Mouse (Mus musculus) regulatory T cell (primary cell): Measurements from ENCODE around the gene 4930432M17Rik.

Source experiments
- in situ Hi-C: fragments of 300-600 bp; cut with MboI, MseI; formaldehyde crosslinking; loops from one replicate; pipeline ENCODE4 v1.15.1; 2025; ENCODE audit warnings: high pct_unique_total_duplicates

The 4930432M17Rik gene

GRCm38 (mm10) chr3:121670462-121670861, at the start of gene 4930432M17Rik:
4930432M17Rik (plus strand) TSS chr3:121670762.
- in situ Hi-C loops = loop anchor here (25.0 kb wide), 1 partner anchor 1617 kb away; no protein-coding TSS in a partner anchor

- in situ Hi-C loops = no loop called here
These were observed 44.9 kb upstream of the 4930432M17Rik start for GRCm38 (mm10) chr3:121625662-121626061.

- in situ Hi-C loops = no loop called here
These were observed 44.3 kb upstream of the 4930432M17Rik start for GRCm38 (mm10) chr3:121626273-121626672.

GRCm38 (mm10) chr3:121628245-121628644, 42.3 kb upstream of the 4930432M17Rik start:
- in situ Hi-C loops = no loop called here

DNA sequence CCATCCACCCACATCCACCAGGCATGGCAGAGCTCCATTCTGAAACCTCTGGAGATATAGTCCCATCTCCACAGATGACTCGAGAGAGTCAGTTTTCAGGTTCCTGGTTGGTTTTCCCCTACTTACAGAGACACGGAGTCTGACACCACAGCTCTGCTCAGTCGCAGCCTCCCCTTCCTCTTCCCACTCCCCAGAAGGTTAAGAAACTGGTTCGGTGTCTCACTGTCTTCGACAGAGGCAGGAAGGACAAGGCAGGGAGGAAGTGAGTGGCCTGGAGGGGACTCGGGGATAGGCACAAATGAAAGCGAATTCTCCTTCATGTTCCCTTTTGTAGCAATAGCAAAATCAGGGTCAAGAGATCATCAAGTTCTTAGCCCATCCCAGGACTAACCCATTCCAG, 39.9 kb upstream of the 4930432M17Rik start:
- in situ Hi-C loops = no loop called here

- in situ Hi-C loops = no loop called here
These were observed 35.6 kb upstream of the 4930432M17Rik start for GRCm38 (mm10) chr3:121634963-121635362.

- in situ Hi-C loops = no loop called here
These were observed 35.1 kb upstream of the 4930432M17Rik start for GRCm38 (mm10) chr3:121635505-121635904.

GRCm38 (mm10) chr3:121636315-121636714, 34.2 kb upstream of the 4930432M17Rik start:
- in situ Hi-C loops = no loop called here

- in situ Hi-C loops = no loop called here
These were observed 33.8 kb upstream of the 4930432M17Rik start for GRCm38 (mm10) chr3:121636748-121637147.

- in situ Hi-C loops = no loop called here
These were observed 32.8 kb upstream of the 4930432M17Rik start for GRCm38 (mm10) chr3:121637792-121638191.

DNA sequence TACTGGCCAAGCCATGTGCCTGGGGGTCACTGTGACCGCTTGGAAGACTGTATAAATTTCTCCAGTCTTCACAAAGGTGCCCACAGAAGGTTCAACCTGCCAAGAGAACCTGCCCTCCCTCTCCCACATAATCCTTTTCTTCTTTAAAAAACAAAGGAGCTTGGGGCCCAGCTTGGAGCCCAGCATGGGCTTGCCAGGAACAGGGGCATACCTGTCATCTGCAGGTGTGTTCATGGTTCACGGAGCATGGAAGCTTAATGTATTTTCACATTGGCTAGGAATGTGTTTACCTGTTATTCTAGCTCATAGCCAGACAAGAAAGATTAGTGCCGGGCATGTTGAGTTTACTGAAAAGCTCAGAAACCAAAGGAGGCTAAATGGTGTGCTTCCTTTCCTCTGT, 32.3 kb upstream of the 4930432M17Rik start:
- in situ Hi-C loops = no loop called here

GRCm38 (mm10) chr3:121640611-121641010, 30.0 kb upstream of the 4930432M17Rik start:
- in situ Hi-C loops = no loop called here

- in situ Hi-C loops = no loop called here
These were observed 27.3 kb upstream of the 4930432M17Rik start for GRCm38 (mm10) chr3:121643236-121643635.

DNA sequence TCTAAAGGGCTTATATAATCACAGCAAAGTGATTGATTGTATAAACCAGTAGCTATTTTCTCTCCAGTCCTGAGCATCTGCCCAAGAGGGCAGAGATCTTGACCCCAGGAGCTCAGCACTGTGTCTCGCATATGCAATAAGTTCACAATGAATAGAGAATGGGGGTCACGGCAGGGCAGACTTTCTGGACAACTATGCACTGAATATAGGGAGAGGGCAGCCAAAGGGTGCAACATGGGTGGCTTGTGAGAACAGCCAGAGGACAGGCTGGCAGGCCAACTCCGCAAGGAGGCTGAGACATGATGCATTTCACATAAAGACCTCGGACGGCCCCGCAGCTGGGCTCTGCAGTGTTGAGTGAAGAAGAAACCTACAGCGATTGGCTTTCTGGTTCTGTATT, 25.1 kb upstream of the 4930432M17Rik start:
- in situ Hi-C loops = no loop called here

DNA sequence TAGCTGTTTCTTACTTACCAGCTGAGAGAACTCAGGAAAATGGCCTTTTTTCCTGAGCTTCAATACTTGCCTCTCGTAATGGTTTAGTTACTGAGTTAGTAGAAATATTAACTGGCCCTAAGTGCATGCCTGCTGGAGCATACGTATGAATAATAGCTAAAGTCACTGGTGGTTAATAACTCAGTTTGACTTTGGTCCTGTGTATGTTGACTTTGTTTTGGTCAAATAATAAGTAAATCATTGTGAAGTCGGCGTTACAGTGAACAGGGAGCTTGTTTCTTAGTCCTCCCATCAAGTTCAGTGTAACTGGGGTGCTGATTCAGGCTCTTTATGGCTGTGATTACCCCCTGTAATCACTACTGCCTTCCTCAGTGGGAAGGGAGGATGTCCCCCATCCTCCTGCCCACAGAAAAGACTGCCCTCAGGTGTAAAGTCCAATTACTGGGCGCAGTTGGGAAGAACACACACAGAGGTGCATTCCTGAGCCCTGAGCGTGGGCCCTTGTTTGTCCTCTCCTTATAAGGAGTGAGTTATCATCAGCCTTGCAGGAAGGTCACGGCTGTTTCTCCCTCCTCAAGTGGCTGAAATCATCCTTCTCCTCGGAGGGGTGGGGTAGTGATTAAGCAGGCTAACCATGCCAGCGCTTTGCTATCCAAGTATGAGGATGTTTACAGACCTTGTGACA, 24.1 kb upstream of the 4930432M17Rik start:
- in situ Hi-C loops = no loop called here

- in situ Hi-C loops = no loop called here
These were observed 22.3 kb upstream of the 4930432M17Rik start for GRCm38 (mm10) chr3:121648238-121648778.

- in situ Hi-C loops = loop anchor here (25.0 kb wide), 1 partner anchor 1637 kb away; no protein-coding TSS in a partner anchor
These were observed 20.4 kb upstream of the 4930432M17Rik start for GRCm38 (mm10) chr3:121650052-121650671.

GRCm38 (mm10) chr3:121651710-121652109, 18.9 kb upstream of the 4930432M17Rik start:
- in situ Hi-C loops = loop anchor here (25.0 kb wide), 1 partner anchor 1636 kb away; no protein-coding TSS in a partner anchor

DNA sequence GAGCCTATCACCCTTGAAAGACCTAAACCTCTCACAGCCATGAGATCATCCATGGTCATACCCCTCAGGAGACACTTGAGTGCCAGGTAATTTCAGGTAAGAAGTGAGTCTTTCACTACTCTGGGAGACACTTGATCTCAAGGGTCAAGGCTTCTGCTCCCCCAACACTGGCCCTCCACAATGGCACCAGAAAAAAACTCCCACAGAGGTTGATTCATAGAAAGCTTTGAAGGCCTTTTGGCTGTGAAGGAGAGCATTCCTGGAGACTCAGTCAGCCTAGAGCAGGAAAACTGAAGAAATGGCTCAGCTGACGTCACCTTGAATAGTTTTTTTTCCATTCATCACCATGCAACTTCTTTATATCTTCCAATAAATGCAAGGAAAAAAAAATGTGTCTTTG, 18.4 kb upstream of the 4930432M17Rik start:
- in situ Hi-C loops = loop anchor here (25.0 kb wide), 1 partner anchor 1635 kb away; no protein-coding TSS in a partner anchor

GRCm38 (mm10) chr3:121656922-121657321, 13.6 kb upstream of the 4930432M17Rik start:
- in situ Hi-C loops = loop anchor here (25.0 kb wide), 1 partner anchor 1630 kb away; no protein-coding TSS in a partner anchor

GRCm38 (mm10) chr3:121662705-121663469, 7.7 kb upstream of the 4930432M17Rik start:
- in situ Hi-C loops = loop anchor here (25.0 kb wide), 1 partner anchor 1624 kb away; no protein-coding TSS in a partner anchor

- in situ Hi-C loops = loop anchor here (25.0 kb wide), 1 partner anchor 1624 kb away; no protein-coding TSS in a partner anchor
These were observed 7.1 kb upstream of the 4930432M17Rik start for GRCm38 (mm10) chr3:121663470-121663847.
